Mouse (Mus musculus) bone marrow, adult 2 months (tissue): Measurements from ENCODE around the gene Mvb12b.

ENCODE experiments used
- CTCF ChIP-seq: fragments of 200-500 bp; IDR thresholded peaks from 2 replicates; pipeline ENCODE4 v1.5.1; 2011; ENCODE audit warnings: low read length, control low read depth; ENCODE audit not compliant: control insufficient read depth, insufficient read depth
- POLR2A ChIP-seq: fragments of 200-500 bp; IDR thresholded peaks from 2 replicates; pipeline ENCODE4 v1.6.1; 2011; ENCODE audit warnings: low read depth, mild to moderate bottlenecking, control low read depth, low read length, borderline replicate concordance; ENCODE audit not compliant: control insufficient read depth

GRCm38 (mm10) chr2:33683594-33683993 lies 204.2 kb downstream of the Mvb12b start:
- TF ChIP-seq CTCF, result no peak
- TF ChIP-seq POLR2A, result no peak
